Mouse (Mus musculus) intestine, embryonic 16.5 days (tissue): ENCODE data around the gene Crybb3. TPM values are rescaled to one million over a fixed set of nuclear protein-coding genes. Genes with fewer than 3 reads are reported as not detected.
"Not testable (repeated sequence)": the region's sequence is repeated elsewhere in the genome, so short reads cannot be mapped to it uniquely, and the experiment has no call there.

Source experiments
- ATAC-seq: fragments of 200-750 bp; cut with Nextera tagmentation; 2 replicates; pipeline ENCODE4 v1.8.0; 2017; ENCODE audit warnings: moderate TSS enrichment, moderate library complexity
- H3K27ac ChIP-seq: fragments of 300-500 bp; sonication (generic); 2 replicates; pipeline ENCODE4 v1.5.1; 2014; ENCODE audit warnings: mild to moderate bottlenecking, low read length
- H3K27me3 ChIP-seq: fragments of 300-500 bp; sonication (generic); replicated peaks from 2 replicates; pipeline ENCODE4 v1.6.1; 2014; ENCODE audit warnings: low read length, control low read depth, mixed read lengths; ENCODE audit not compliant: control insufficient read depth, insufficient read depth
- H3K36me3 ChIP-seq: fragments of 300-500 bp; sonication (generic); 2 replicates; pipeline ENCODE4 v1.6.1; 2014; ENCODE audit warnings: low read length, control low read depth; ENCODE audit not compliant: control insufficient read depth, insufficient read depth
- H3K4me1 ChIP-seq: fragments of 300-500 bp; sonication (generic); 2 replicates; pipeline ENCODE4 v1.6.1; 2014; ENCODE audit warnings: low read length, control low read depth, mixed read lengths; ENCODE audit not compliant: control insufficient read depth, insufficient read depth
- H3K4me2 ChIP-seq: fragments of 300-500 bp; sonication (generic); 2 replicates; pipeline ENCODE4 v1.6.1; 2014; ENCODE audit warnings: low read depth, low read length, control low read depth
- H3K4me3 ChIP-seq: fragments of 300-500 bp; sonication (generic); 2 replicates; pipeline ENCODE4 v1.5.1; 2014; ENCODE audit warnings: mild to moderate bottlenecking, low read length
- H3K9ac ChIP-seq: fragments of 300-500 bp; sonication (generic); 2 replicates; pipeline ENCODE4 v1.6.1; 2014; ENCODE audit warnings: low read depth, low read length
- H3K9me3 ChIP-seq: fragments of 300-500 bp; sonication (generic); 2 replicates; pipeline ENCODE4 v1.6.1; 2016; ENCODE audit warnings: low read length, control low read depth; ENCODE audit not compliant: control insufficient read depth
- WGBS: fragments of 180-500 bp; shearing (Covaris S2); extraction: QIAGEN DNeasy Blood & Tissue Kit; methylation state at CpG from one replicate; pipeline ENCODE4 v1.1.7; 2014; 5-methylcytosine and 5-hydroxymethylcytosine counted together
- polyA plus RNA-seq: library from polyadenylated mRNA; unstranded; fragments of >200 nt; fragmentation: Nextera tagmentation; extraction: Ambion mirVana; gene quantifications from 2 replicates; pipeline ENCODE4 v1.2.1, GENCODE M21; 2015

The Crybb3 gene
- polyA plus RNA-seq, 1 experiment from 2014 or later: 0.35 TPM

DNA sequence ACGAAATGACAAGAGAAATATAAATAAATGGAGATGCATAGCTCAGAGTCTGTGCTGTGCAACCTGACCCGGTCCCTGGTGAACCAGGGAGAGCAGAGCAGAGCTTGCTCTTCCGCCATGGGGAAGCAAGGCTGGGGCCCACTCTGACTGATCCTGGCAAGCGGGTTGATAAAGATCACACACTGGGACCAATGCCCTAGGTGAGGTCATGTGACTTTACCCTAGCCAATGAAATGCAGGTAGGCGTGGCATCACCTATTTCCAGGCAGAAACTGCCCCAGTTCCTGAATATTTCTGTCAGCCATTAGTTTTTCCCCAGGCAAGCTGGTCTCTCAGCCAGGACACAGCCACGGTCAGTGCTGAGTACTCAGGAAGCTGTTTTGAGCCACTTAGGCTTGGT, 37.3 kb upstream of the Crybb3 start:
- ATAC-seq: peak; percentile 79
- no peaks in the 10 kb centered on the region for H3K36me3 ChIP-seq
- 29% methylated on average over 6 of the region's 6 CpGs for WGBS
- H3K9me3 ChIP-seq: no peaks in the 10 kb centered on the region
- peak overlapping the region; percentile 81 for H3K27ac ChIP-seq
- no peaks in the 10 kb centered on the region for H3K27me3 ChIP-seq
- no peak overlapping the region for H3K4me2 ChIP-seq
- peaks cover 52% of the 10 kb centered on the region for H3K4me1 ChIP-seq
- 0 out of 2 replicates have a peak overlapping the region, but pooled peaks have one; percentile 44 for H3K9ac ChIP-seq
- no peak overlapping the region for H3K4me3 ChIP-seq

DNA sequence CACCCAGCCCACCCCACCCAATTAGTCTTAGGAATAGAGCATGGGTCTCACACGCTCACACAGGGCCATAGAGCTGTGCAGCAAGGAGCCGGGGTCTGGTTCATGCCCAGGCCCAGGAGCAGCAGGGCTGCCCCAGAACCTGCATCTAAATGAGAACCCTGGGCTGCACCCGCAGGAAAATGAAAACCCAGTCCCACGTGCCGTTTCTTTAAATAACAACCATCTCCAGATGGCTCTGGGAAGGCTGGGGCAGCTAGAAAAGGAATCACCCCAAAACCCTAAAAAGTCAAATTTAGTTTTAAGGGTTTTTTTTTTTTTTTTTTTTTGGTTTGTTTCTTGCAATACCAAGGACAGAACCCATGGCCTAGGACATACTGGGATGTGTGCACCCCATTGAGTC, 36.0 kb upstream of the Crybb3 start:
- Histone ChIP-seq H3K27ac (no peak overlapping the region), H3K4me3 (no peak overlapping the region), H3K36me3 (no peaks in the 10 kb centered on the region), H3K4me1 (peaks cover 60% of the 10 kb centered on the region), H3K4me2 (no peak overlapping the region), H3K27me3 (no peaks in the 10 kb centered on the region), H3K9ac (no peak overlapping the region), H3K9me3 (no peaks in the 10 kb centered on the region)
- WGBS: 89% methylated on average over 5 of the region's 5 CpGs
- no peak for ATAC-seq

DNA sequence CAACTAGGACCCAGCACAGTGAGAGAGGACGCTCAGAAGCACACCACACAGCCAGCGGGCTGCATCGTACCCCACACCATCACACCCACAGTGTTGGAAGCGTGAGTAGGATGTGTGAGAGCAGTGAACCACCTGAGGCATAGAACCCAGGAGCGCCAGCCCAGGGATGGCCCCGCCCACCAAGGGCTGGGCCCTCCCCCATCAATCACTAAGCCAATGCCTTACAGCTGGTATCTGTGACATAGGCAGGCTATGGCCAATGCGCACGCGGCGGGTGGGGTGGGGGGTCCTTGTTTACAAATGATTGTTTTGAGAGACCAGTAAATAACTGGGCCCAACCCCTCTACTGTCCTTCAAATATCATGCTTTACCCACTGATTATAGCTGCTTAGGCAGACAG, 34.5 kb upstream of the Crybb3 start:
- H3K27ac ChIP-seq: no peak overlapping the region; the same call in 1 of the 2 replicates
- H3K27me3 ChIP-seq: no peaks in the 10 kb centered on the region
- ATAC-seq: no peak
- no peaks in the 10 kb centered on the region for H3K36me3 ChIP-seq
- H3K4me1 ChIP-seq: peaks cover 57% of the 10 kb centered on the region
- H3K9ac ChIP-seq: no peak overlapping the region
- no peak overlapping the region for H3K4me3 ChIP-seq
- no peak overlapping the region for H3K4me2 ChIP-seq
- WGBS: 67% methylated on average over 10 of the region's 10 CpGs
- no peaks in the 10 kb centered on the region for H3K9me3 ChIP-seq

DNA sequence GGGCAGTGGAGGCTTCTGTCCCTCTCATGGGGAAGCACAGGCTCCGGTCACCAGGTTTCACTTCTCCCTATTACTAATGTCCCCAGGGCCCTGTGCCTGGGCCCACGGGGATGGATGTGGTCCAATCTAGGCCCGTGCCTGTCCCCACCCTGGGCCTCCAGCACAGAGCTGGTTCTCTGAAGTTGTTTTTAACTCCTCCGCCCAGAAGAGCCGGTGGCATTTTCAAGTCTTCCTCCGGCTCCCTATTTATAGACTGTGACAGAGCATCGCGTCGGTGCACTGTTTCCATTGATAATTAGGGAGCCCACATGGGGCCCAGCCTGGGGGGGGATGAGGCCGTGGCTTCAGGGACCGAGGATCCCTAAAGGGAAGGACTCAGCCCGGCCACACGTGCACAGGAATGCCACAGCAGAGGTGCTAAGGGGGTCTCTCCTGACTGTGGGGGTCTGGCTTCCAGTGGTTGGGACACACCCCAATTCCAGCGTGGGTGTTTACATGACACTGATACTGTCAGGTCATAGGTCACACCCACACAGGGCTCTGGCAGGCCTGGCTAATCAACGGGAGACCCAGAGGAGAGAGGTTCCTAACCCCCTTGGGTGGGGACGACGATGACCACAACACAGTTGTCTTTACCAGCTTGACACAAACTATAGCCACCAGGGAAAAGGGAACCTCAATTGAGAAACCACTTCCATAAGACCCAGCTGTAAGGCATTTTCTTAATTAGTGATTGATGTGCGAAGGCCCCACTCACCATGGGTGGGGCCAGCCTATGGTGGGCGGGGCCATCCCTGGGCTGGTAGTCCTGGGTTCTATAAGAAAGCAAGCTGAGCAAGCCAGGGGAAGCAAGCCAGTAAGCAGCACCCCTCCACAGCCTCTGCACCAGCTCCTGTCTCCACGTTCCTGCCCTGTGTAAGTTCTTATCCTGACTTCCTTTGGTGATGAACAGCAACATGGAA, 33.2 kb upstream of the Crybb3 start:
- Histone ChIP-seq H3K36me3 (no peaks in the 10 kb centered on the region), H3K4me3 (no peak overlapping the region), H3K4me1 (peaks cover 56% of the 10 kb centered on the region), H3K9ac (peak overlapping the region; percentile 38), H3K27me3 (no peaks in the 10 kb centered on the region), H3K27ac (peak overlapping the region; percentile 72), H3K9me3 (no peaks in the 10 kb centered on the region), H3K4me2 (no peak overlapping the region)
- 33% methylated on average over 20 of the region's 20 CpGs for WGBS
- no peak for ATAC-seq

DNA sequence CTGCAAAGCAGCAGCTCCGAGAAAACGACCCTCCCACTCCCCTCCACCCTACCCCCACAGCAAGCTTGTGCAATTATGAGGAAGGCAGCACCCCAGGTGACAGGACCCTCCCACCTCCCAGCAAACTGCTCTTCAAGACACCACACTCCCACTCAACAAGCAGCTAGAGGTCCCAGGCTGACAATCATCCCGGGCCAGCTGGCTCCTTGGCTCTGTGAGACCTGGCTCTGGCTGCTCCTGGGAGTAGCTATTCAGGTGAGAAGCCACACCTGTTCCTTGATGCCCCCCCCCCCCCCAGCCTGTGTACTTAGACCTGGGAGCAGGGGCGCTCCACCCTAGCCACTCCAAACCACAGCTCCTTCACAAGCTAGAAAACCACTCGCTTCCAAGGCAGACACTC, 31.7 kb upstream of the Crybb3 start:
- no peak overlapping the region for H3K4me2 ChIP-seq

DNA sequence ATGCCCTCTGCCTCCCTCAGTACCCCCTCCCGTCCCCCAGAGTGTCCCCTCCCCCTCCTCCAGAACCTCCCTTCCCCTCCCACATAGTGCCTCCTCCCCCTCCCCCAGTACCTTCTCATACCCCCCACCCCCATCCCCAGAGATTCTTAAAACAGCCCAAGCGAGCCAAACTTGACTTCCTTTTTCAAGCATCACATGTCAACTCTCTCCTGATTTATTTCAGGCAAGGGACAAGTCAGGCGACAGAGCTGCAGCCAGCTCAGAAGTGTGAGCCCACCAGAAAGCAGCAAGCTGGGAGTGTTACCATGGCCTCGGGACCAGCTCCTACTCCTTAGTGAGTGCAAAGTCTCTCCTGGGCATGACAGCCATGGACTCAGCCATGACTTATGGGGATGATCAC, 30.0 kb upstream of the Crybb3 start:
- no peaks in the 10 kb centered on the region for H3K36me3 ChIP-seq
- no peak overlapping the region for H3K4me2 ChIP-seq
- H3K4me1 ChIP-seq: peaks cover 55% of the 10 kb centered on the region
- ATAC-seq: no peak
- H3K27me3 ChIP-seq: no peaks in the 10 kb centered on the region
- no peak overlapping the region for H3K9ac ChIP-seq
- no peak overlapping the region for H3K4me3 ChIP-seq
- WGBS: 26% methylated on average over 4 of the region's 4 CpGs
- no peaks in the 10 kb centered on the region for H3K9me3 ChIP-seq
- H3K27ac ChIP-seq: no peak overlapping the region

More for the DNA sequence above, 31.7 kb upstream of the Crybb3 start:
- Histone ChIP-seq H3K4me3 (no peak overlapping the region), H3K36me3 (no peaks in the 10 kb centered on the region), H3K9me3 (no peaks in the 10 kb centered on the region), H3K27ac (peak overlapping the region; percentile 73), H3K9ac (peak overlapping the region; percentile 7; the same call in 1 of the 2 replicates), H3K27me3 (no peaks in the 10 kb centered on the region), H3K4me1 (peaks cover 54% of the 10 kb centered on the region)
- peak; percentile 80 for ATAC-seq
- WGBS: 26% methylated on average over 5 of the region's 5 CpGs

DNA sequence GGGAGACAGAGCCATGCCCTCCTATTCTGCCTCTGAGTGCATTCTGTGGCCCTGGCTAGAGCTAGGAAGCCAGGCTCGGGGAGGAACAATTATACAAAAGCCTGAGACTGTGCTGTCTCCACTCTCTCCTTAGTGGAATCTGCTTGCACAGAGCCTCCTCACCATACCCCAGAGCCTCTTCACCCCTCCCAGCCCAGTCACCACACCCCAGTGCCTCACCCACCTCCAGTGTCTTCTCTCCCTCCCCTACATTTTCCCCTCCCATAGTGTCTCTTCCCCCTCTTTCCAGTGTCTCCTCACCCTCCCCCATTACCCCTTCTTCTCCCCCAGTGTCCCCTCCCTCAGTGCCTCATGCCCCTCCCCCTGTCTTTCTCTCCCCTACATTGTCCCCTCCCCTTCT, 29.5 kb upstream of the Crybb3 start:
- H3K27ac ChIP-seq: peak overlapping the region; percentile 57
- whole genome bisulfite sequencing: 8% methylated on average over 1 of the region's 1 CpGs

DNA sequence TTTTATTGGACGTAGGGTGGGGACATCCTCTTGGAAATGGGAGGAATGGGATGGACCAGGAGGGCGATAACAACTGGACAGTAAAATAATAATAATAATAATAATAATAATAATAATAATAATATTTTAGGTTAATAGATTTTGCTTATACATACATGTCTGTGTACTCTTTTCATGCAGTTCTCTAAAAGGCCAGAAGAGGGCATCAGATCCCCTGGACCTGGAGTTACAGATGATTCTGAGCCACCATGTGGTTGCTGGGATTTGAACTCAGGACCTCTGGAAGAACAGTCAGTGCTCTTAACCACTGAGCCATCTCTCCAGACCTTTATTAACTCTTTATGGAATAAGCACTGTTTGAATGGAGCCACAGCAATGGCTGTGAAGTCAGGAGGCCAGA, 28.3 kb upstream of the Crybb3 start:
- 84% methylated on average over 2 of the region's 2 CpGs for WGBS
- not testable (repeated sequence) for H3K36me3 ChIP-seq, H3K27me3 ChIP-seq, H3K9ac ChIP-seq, H3K4me2 ChIP-seq, H3K4me3 ChIP-seq, H3K9me3 ChIP-seq, H3K27ac ChIP-seq, ATAC-seq
- H3K4me1 ChIP-seq: peaks cover 44% of the 10 kb centered on the region

More for the DNA sequence above, 29.5 kb upstream of the Crybb3 start:
- ATAC-seq: 0 out of 2 replicates have a peak, but pooled peaks have one; percentile 14
- H3K9ac ChIP-seq: no peak overlapping the region; the same call in 1 of the 2 replicates
- H3K4me2 ChIP-seq: no peak overlapping the region
- H3K9me3 ChIP-seq: no peaks in the 10 kb centered on the region
- H3K4me1 ChIP-seq: peaks cover 55% of the 10 kb centered on the region
- no peaks in the 10 kb centered on the region for H3K36me3 ChIP-seq
- H3K4me3 ChIP-seq: no peak overlapping the region
- H3K27me3 ChIP-seq: no peaks in the 10 kb centered on the region

DNA sequence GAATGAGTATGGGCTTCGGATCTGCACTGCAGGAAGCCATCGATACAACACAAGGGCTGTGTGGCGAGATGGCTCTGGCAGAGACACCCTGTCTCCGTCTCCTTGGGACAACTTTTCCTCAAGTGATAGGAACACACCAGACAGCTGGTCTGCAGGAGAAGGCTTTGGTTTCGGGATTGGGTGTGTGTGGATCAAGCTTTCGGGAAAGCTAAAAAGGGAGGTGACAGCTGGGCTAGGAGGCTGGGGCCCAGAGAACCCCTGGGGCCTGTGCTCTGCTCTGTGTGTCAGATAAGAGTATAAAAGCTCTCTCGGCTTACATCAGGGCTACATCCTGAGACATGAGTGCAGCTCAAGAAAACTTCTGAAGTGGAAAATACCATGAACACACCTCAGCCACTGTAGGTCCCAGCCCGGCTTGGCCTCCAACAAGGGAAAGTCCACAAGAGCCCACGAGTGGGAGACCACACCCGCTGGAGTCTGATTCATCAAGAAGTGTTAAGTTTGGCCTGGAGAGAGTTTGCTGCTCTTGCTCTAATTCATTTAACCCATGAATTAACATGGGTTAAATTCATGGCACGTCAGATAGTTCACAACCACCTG, 26.9 kb upstream of the Crybb3 start:
- Histone ChIP-seq H3K27ac (no peak overlapping the region), H3K36me3 (no peaks in the 10 kb centered on the region)

More for the DNA sequence above, 26.9 kb upstream of the Crybb3 start:
- Histone ChIP-seq H3K9ac (no peak overlapping the region; the same call in 1 of the 2 replicates), H3K27me3 (no peaks in the 10 kb centered on the region), H3K4me2 (no peak overlapping the region), H3K4me3 (no peak overlapping the region), H3K4me1 (peaks cover 30% of the 10 kb centered on the region), H3K9me3 (no peaks in the 10 kb centered on the region)
- WGBS: 74% methylated on average over 11 of the region's 11 CpGs
- ATAC-seq: peak; percentile 21; the same call in 1 of the 2 replicates
